Mouse (Mus musculus): ENCODE results near the gene Hdac9. TPM values are rescaled to one million over a fixed set of nuclear protein-coding genes. Genes with fewer than 3 reads are reported as not detected.
A peak's percentile ranks its signal among the peaks of the same experiment; 100 is the strongest.
"Not testable (repeated sequence)": the region's sequence is repeated elsewhere in the genome, so short reads cannot be mapped to it uniquely, and the experiment has no call there.

Gene Hdac9
- polyA plus RNA-seq, 1 experiment from 2014 or later: 12.0 TPM

- no peaks in the 10 kb centered on the region for H3K27me3 ChIP-seq (ENCODE audit: control insufficient read depth, insufficient read depth, low read length)
- no peaks in the 10 kb centered on the region for H3K9me3 ChIP-seq (ENCODE audit: control insufficient read depth, low read length)
- no peak for ATAC-seq (ENCODE audit: low FRiP score)
- no peak overlapping the region for H3K4me2 ChIP-seq (replicated peaks)
- no peak overlapping the region for H3K4me3 ChIP-seq (replicated peaks; ENCODE audit: low read length)
- WGBS: 88% methylated on average over 10 of the region's 10 CpGs
- DNase-seq (ENCODE audit: low spot score): no peak
- H3K36me3 ChIP-seq (replicated peaks; ENCODE audit: control insufficient read depth, insufficient read depth): no peaks in the 10 kb centered on the region
- H3K27ac ChIP-seq: no peak overlapping the region
- no peaks in the 10 kb centered on the region for H3K4me1 ChIP-seq (replicated peaks; ENCODE audit: control insufficient read depth, insufficient read depth, low read length)
- no peak overlapping the region for H3K9ac ChIP-seq
Measured at GRCm38 (mm10) chr12:34472949-34473651, 443.8 kb downstream of the Hdac9 start.

- 71% methylated on average over 4 of the region's 4 CpGs for WGBS
- H3K4me3 ChIP-seq (replicated peaks; ENCODE audit: low read length): no peak overlapping the region
- no peaks in the 10 kb centered on the region for H3K4me1 ChIP-seq (replicated peaks; ENCODE audit: control insufficient read depth, insufficient read depth, low read length)
- no peaks in the 10 kb centered on the region for H3K9me3 ChIP-seq (ENCODE audit: control insufficient read depth, low read length)
- DNase-seq (ENCODE audit: low spot score) (no peak), ATAC-seq (ENCODE audit: low FRiP score) (no peak)
- H3K27me3 ChIP-seq (ENCODE audit: control insufficient read depth, insufficient read depth, low read length): no peaks in the 10 kb centered on the region
- H3K27ac ChIP-seq: no peak overlapping the region
- H3K36me3 ChIP-seq (replicated peaks; ENCODE audit: control insufficient read depth, insufficient read depth): no peaks in the 10 kb centered on the region
- H3K9ac ChIP-seq: no peak overlapping the region
- H3K4me2 ChIP-seq (replicated peaks): no peak overlapping the region
Measured at GRCm38 (mm10) chr12:34472542-34472941, 444.4 kb downstream of the Hdac9 start.

GRCm38 (mm10) chr12:34461728-34462127 is 455.2 kb downstream of the Hdac9 start:
- no peak overlapping the region for H3K27ac ChIP-seq
- no peaks in the 10 kb centered on the region for H3K27me3 ChIP-seq (ENCODE audit: control insufficient read depth, insufficient read depth, low read length)
- no peaks in the 10 kb centered on the region for H3K4me1 ChIP-seq (replicated peaks; ENCODE audit: control insufficient read depth, insufficient read depth, low read length)
- no peak overlapping the region for H3K4me2 ChIP-seq (replicated peaks)
- no peaks in the 10 kb centered on the region for H3K9me3 ChIP-seq (ENCODE audit: control insufficient read depth, low read length)
- no peak overlapping the region for H3K9ac ChIP-seq
- no peak overlapping the region for H3K4me3 ChIP-seq (replicated peaks; ENCODE audit: low read length)
- DNase-seq (ENCODE audit: low spot score) (peak; percentile 43), ATAC-seq (ENCODE audit: low FRiP score) (no peak)
- 47% methylated on average over 1 of the region's 1 CpGs for WGBS
- H3K36me3 ChIP-seq (replicated peaks; ENCODE audit: control insufficient read depth, insufficient read depth): no peaks in the 10 kb centered on the region

- Histone ChIP-seq H3K36me3 (replicated peaks; ENCODE audit: control insufficient read depth, insufficient read depth) (no peaks in the 10 kb centered on the region), H3K9ac (no peak overlapping the region), H3K9me3 (ENCODE audit: control insufficient read depth, low read length) (no peaks in the 10 kb centered on the region), H3K4me2 (replicated peaks) (no peak overlapping the region), H3K27ac (no peak overlapping the region), H3K27me3 (ENCODE audit: control insufficient read depth, insufficient read depth, low read length) (no peaks in the 10 kb centered on the region), H3K4me1 (replicated peaks; ENCODE audit: control insufficient read depth, insufficient read depth, low read length) (no peaks in the 10 kb centered on the region), H3K4me3 (replicated peaks; ENCODE audit: low read length) (no peak overlapping the region)
- ATAC-seq (ENCODE audit: low FRiP score) (no peak), DNase-seq (ENCODE audit: low spot score) (no peak)
- WGBS: 88% methylated on average over 5 of the region's 5 CpGs
Measured at GRCm38 (mm10) chr12:34452643-34453042, 464.3 kb downstream of the Hdac9 start.

- no peak overlapping the region for H3K4me3 ChIP-seq (replicated peaks; ENCODE audit: low read length)
- ATAC-seq (ENCODE audit: low FRiP score): no peak
Measured at GRCm38 (mm10) chr12:34451198-34451597, 465.7 kb downstream of the Hdac9 start.

GRCm38 (mm10) chr12:34444724-34445123 is 472.2 kb downstream of the Hdac9 start:
- ATAC-seq (ENCODE audit: low FRiP score); H3K4me3 ChIP-seq (replicated peaks; ENCODE audit: low read length); DNase-seq (ENCODE audit: low spot score); H3K4me1 ChIP-seq (replicated peaks; ENCODE audit: control insufficient read depth, insufficient read depth, low read length); H3K27me3 ChIP-seq (ENCODE audit: control insufficient read depth, insufficient read depth, low read length); H3K4me2 ChIP-seq (replicated peaks); H3K36me3 ChIP-seq (replicated peaks; ENCODE audit: control insufficient read depth, insufficient read depth); H3K27ac ChIP-seq; H3K9ac ChIP-seq; H3K9me3 ChIP-seq (ENCODE audit: control insufficient read depth, low read length): not testable (repeated sequence)
- WGBS: 100% methylated on average over 1 of the region's 1 CpGs

More at GRCm38 (mm10) chr12:34451198-34451597, 465.7 kb downstream of the Hdac9 start:
- 57% methylated on average over 2 of the region's 2 CpGs for WGBS
- Histone ChIP-seq H3K27ac (no peak overlapping the region), H3K36me3 (replicated peaks; ENCODE audit: control insufficient read depth, insufficient read depth) (no peaks in the 10 kb centered on the region), H3K9ac (no peak overlapping the region), H3K27me3 (ENCODE audit: control insufficient read depth, insufficient read depth, low read length) (no peaks in the 10 kb centered on the region), H3K4me1 (replicated peaks; ENCODE audit: control insufficient read depth, insufficient read depth, low read length) (no peaks in the 10 kb centered on the region), H3K9me3 (ENCODE audit: control insufficient read depth, low read length) (no peaks in the 10 kb centered on the region), H3K4me2 (replicated peaks) (no peak overlapping the region)
- no peak for DNase-seq (ENCODE audit: low spot score)

GRCm38 (mm10) chr12:34440930-34441329 is 476.0 kb downstream of the Hdac9 start:
- H3K27ac ChIP-seq: no peak overlapping the region; the same call in 1 of the 2 replicates
- H3K36me3 ChIP-seq (replicated peaks; ENCODE audit: control insufficient read depth, insufficient read depth): no peaks in the 10 kb centered on the region
- 60% methylated on average over 8 of the region's 8 CpGs for whole genome bisulfite sequencing
- ATAC-seq (ENCODE audit: low FRiP score) (no peak), DNase-seq (ENCODE audit: low spot score) (no peak)
- no peak overlapping the region for H3K9ac ChIP-seq
- no peaks in the 10 kb centered on the region for H3K4me1 ChIP-seq (replicated peaks; ENCODE audit: control insufficient read depth, insufficient read depth, low read length)
- H3K4me3 ChIP-seq (replicated peaks; ENCODE audit: low read length): no peak overlapping the region
- no peaks in the 10 kb centered on the region for H3K9me3 ChIP-seq (ENCODE audit: control insufficient read depth, low read length)
- no peak overlapping the region for H3K4me2 ChIP-seq (replicated peaks)
- no peaks in the 10 kb centered on the region for H3K27me3 ChIP-seq (ENCODE audit: control insufficient read depth, insufficient read depth, low read length)

GRCm38 (mm10) chr12:34432919-34433318 is 484.0 kb downstream of the Hdac9 start:
- Histone ChIP-seq H3K27ac (no peak overlapping the region), H3K9me3 (ENCODE audit: control insufficient read depth, low read length) (no peaks in the 10 kb centered on the region), H3K9ac (no peak overlapping the region), H3K36me3 (replicated peaks; ENCODE audit: control insufficient read depth, insufficient read depth) (no peaks in the 10 kb centered on the region), H3K4me2 (replicated peaks) (no peak overlapping the region), H3K27me3 (ENCODE audit: control insufficient read depth, insufficient read depth, low read length) (no peaks in the 10 kb centered on the region), H3K4me1 (replicated peaks; ENCODE audit: control insufficient read depth, insufficient read depth, low read length) (no peaks in the 10 kb centered on the region), H3K4me3 (replicated peaks; ENCODE audit: low read length) (no peak overlapping the region)
- WGBS: 89% methylated on average over 6 of the region's 6 CpGs
- no peak for DNase-seq (ENCODE audit: low spot score)
- no peak for ATAC-seq (ENCODE audit: low FRiP score)

GRCm38 (mm10) chr12:34432461-34432860 is 484.4 kb downstream of the Hdac9 start:
- Histone ChIP-seq H3K9me3 (ENCODE audit: control insufficient read depth, low read length) (no peaks in the 10 kb centered on the region), H3K27ac (no peak overlapping the region), H3K27me3 (ENCODE audit: control insufficient read depth, insufficient read depth, low read length) (no peaks in the 10 kb centered on the region), H3K4me1 (replicated peaks; ENCODE audit: control insufficient read depth, insufficient read depth, low read length) (no peaks in the 10 kb centered on the region), H3K9ac (no peak overlapping the region), H3K4me3 (replicated peaks; ENCODE audit: low read length) (no peak overlapping the region), H3K36me3 (replicated peaks; ENCODE audit: control insufficient read depth, insufficient read depth) (no peaks in the 10 kb centered on the region), H3K4me2 (replicated peaks) (no peak overlapping the region)
- DNase-seq (ENCODE audit: low spot score) (peak; percentile 68), ATAC-seq (ENCODE audit: low FRiP score) (peak; percentile 79; the same call in 1 of the 2 replicates)
- WGBS: 66% methylated on average over 5 of the region's 5 CpGs

GRCm38 (mm10) chr12:34431832-34432231 is 485.1 kb downstream of the Hdac9 start:
- no peaks in the 10 kb centered on the region for H3K4me1 ChIP-seq (replicated peaks; ENCODE audit: control insufficient read depth, insufficient read depth, low read length)
- no peaks in the 10 kb centered on the region for H3K9me3 ChIP-seq (ENCODE audit: control insufficient read depth, low read length)
- H3K27ac ChIP-seq: no peak overlapping the region
- no peak overlapping the region for H3K4me2 ChIP-seq (replicated peaks)
- no peaks in the 10 kb centered on the region for H3K36me3 ChIP-seq (replicated peaks; ENCODE audit: control insufficient read depth, insufficient read depth)
- no peak overlapping the region for H3K4me3 ChIP-seq (replicated peaks; ENCODE audit: low read length)
- ATAC-seq (ENCODE audit: low FRiP score): no peak
- no peaks in the 10 kb centered on the region for H3K27me3 ChIP-seq (ENCODE audit: control insufficient read depth, insufficient read depth, low read length)
- DNase-seq (ENCODE audit: low spot score): no peak
- H3K9ac ChIP-seq: no peak overlapping the region
- 86% methylated on average over 5 of the region's 5 CpGs for WGBS

Data from hindbrain, embryonic 14.5 days (tissue).